Mouse (Mus musculus) CD4-positive helper T cell, adult 2 months (primary cell): Measurements from ENCODE around the gene Rassf2.
A peak's percentile ranks its signal among the peaks of the same experiment; 100 is the strongest.

Experiments used
- DNase-seq: peaks from one replicate; pipeline ENCODE4 v3.0.0-alpha.2; 2012; ENCODE audit warnings: low read depth, missing footprints, low spot score

The Rassf2 gene

DNA sequence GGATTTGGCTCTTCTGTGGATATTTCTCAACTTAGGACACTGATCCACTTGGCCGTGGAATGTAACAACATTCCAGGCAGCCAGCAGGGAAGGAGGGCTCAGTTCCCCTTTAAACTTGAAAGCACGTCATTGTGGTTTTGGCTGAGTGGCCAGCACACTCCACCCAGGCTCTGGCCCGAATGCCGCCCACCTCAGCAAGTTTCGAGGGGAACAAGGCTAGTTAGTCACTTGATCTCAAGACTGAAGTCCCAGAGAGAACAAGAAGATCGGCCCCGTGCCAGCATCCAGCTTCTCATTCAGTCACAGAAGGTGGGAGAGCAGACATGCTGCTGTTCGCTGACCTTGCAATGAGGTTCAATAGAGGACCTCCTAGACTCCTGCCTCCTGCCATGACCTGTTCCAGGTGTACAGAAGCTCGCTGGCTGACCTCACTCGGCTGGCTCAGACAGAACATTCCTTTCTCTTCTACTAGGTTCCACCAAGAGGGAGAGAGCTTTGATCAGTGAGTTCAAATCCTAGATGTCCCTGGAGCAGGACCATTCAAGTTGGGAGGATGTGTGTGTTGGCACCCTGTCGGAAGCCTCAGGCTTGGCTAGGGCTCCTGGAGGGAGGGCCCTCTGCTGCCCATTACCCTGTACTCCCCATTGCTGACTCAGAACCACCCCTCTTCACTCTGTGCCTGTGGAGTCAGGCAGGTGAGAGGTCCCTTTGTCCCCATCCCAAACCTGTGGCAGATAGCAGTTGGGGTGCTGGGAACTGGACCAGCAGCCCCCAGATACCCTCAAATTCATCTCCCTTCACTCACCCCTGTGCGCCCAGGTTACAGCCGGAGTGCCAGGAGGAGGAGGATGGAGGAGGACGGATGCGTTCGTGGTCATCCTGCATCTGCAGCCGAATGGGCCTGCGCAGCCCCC, 23.2 kb downstream of the Rassf2 start:
- no peak for DNase-seq

GRCm38 (mm10) chr2:132005445-132005844, 24.6 kb downstream of the Rassf2 start:
- DNase-seq, result no peak

DNA sequence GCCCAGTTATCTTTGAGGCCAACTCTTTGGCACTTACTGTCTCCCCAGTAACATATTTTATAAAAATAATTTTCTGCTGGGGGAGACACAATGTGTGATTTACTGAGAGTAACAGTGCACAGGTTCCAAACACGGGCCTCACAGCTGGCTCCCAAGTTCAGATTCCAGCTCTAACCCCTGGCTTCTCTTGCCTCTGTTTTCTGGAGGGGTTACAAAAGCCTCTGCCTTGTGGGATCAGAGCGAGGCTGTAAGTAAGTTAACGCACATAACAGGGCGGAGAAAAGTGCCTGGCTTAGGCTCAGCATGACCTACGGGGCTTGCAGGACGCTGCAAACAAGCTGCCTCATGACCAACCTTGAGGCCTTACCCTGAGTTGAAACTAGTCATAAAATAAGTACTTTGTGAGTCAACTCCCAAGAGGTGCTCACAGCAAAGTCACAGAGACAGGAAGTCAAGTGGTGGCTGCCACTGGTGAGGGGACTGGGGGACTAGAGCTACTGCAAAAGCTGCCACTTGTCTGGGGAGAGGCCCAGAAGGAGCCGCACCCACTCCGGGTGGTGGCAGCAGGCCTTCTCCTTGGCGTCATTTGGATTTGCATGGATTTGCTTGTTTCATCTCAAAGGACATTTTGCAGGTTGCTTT, 25.4 kb downstream of the Rassf2 start:
- DNase-seq, result peak; percentile 64

- no peak for DNase-seq
Measured at GRCm38 (mm10) chr2:132003916-132004315, 26.1 kb downstream of the Rassf2 start.

GRCm38 (mm10) chr2:132001696-132002334, 28.2 kb downstream of the Rassf2 start:
- no peak for DNase-seq

GRCm38 (mm10) chr2:131997356-131997755, 32.7 kb downstream of the Rassf2 start:
- no peak for DNase-seq

DNA sequence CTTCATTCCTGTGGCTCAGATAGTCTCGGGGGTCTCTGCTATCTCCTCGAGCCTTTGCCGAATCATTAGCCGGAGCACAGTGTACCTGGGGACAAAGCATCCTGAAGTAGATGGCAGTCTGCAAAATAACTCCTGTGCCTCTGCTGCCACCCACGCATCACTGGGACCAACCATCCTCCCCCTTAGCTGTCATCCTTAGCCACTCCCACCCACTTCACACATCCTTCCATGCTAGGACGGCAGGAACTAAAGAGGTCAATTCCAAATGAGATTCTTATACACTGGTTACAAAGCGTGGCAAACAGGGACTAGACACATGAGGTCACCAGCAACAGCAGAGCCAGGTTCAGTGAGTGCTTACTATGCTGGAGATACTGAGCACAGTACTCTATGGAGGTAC, 33.7 kb downstream of the Rassf2 start:
- DNase-seq, result no peak

DNA sequence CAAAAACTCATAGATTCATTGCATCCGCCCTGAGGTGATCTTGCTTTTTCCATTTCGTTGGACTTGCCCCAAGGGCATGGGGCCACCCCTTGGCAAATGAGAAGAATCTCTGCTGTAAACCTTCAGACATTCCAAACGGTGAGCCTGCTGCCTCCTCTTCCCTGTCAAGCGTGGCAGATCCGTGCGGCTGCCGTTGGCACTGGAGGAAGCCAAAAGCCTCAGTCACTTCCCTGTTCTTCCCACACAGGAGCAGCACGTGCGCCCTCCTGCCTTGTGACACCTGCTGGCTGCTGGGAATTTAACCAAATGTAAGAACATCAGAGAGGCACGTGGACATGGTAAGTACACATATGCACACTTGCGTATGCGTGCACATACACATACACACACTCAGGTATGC, 34.3 kb downstream of the Rassf2 start:
- no peak for DNase-seq

GRCm38 (mm10) chr2:131994971-131995370, 35.1 kb downstream of the Rassf2 start:
- no peak for DNase-seq

DNA sequence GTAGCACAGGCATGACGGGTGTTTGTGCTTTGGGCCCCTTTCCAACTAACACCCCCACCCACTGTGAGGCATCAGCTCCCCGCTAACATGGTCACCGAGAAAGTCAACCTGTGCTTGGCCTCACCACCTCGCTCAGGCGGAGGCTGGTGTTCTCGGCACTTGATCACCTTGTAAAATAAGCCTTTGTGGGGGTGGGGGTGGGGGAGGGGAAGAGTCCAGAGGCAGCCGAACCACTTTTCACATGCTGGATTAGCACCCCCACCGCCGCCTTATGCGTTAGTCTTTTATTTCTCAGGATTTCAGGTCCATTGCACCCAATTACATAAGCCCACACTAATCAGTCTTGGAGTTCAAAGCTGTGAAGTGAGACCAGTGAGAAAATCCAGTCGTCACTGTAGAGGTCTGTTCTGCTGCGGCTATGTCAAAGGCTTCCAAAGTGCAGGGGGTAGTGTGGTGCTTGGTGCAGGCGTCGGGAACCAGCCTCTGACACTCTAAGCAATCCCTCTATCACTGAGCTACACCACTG, 36.4 kb downstream of the Rassf2 start:
- DNase-seq, result peak; percentile 44

- peak; percentile 51 for DNase-seq
Measured at GRCm38 (mm10) chr2:131993151-131993550, 36.9 kb downstream of the Rassf2 start.

GRCm38 (mm10) chr2:131992487-131992886, 37.6 kb downstream of the Rassf2 start:
- DNase-seq, result peak; percentile 28

- DNase-seq, result no peak
Measured at GRCm38 (mm10) chr2:131988550-131988949, 41.5 kb downstream of the Rassf2 start.

DNA sequence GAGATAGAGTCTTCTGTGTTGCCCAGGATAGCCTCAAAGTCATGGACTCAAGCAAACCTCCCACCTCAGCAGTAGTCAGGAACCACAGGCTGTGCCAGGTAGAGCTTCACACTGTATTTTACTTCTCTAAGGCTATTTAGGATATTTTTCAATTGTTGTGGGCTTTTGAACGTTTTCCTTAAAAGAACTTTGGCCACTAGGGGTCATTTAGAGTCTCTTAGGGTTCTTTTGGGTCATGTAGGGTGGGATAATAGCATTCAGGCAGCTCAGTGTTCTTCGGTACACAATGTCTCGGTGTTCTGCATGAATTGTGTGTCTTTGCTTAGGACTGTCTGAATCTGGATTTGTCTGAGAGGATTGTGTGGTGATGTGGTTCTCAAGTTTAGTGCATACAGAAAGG, 42.1 kb downstream of the Rassf2 start:
- DNase-seq, result no peak

DNA sequence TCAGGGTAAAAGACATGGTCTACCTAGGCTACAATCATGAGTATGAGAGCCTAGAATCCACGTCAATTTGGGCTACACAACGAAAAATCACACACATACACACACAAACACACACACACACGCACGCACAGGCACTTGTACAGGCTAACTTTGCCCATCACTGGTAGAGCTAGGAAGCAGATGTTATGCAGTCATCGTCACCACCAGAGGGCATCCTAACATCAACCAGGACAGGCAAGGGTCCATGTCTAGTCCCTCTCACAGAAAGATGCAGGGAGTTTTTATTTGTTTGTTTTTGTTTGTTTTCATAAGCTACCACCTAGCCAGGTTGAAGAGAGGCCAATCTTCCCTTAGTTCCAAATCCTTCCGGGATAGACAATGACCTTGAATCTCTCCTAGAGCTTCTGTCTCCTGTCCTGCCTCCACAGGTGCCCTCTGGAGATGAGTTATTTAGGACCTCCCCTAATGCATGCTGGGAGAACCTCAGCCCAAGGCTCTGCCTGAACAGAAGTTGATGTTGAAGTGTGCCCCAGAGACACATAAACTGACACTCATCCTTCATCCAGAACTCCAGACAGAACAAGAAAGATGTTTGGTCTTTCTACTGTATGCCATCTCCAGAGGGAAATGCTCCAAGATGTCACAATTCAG, 47.4 kb downstream of the Rassf2 start:
- DNase-seq, result peak; percentile 78

GRCm38 (mm10) chr2:131980866-131981265, 49.2 kb downstream of the Rassf2 start:
- no peak for DNase-seq

- DNase-seq, result no peak
Measured at GRCm38 (mm10) chr2:131976663-131977062, 53.4 kb downstream of the Rassf2 start.

GRCm38 (mm10) chr2:131971098-131971497, 59.0 kb downstream of the Rassf2 start:
- no peak for DNase-seq

- DNase-seq, result no peak
Measured at GRCm38 (mm10) chr2:131970597-131970996, 59.5 kb downstream of the Rassf2 start.

GRCm38 (mm10) chr2:131961671-131962070, 68.4 kb downstream of the Rassf2 start:
- DNase-seq, result no peak

GRCm38 (mm10) chr2:131957731-131958222, 72.3 kb downstream of the Rassf2 start:
- DNase-seq, result no peak
